Mouse (Mus musculus) megakaryocyte, embryonic 14.5 days (primary cell): ENCODE results near the gene Clnk. TPM values are rescaled to one million over a fixed set of nuclear protein-coding genes. Genes with fewer than 3 reads are reported as not detected.

Experiments
- H3K27me3 ChIP-seq: replicated peaks from 2 replicates; pipeline ENCODE3; 2012; ENCODE audit warnings: inconsistent platforms
- H3K36me3 ChIP-seq: replicated peaks from 2 replicates; pipeline ENCODE3; 2012; ENCODE audit warnings: low read length, inconsistent platforms, mixed read lengths
- H3K4me1 ChIP-seq: 2 replicates; pipeline ENCODE4 v1.6.1; 2012; ENCODE audit warnings: inconsistent platforms
- H3K4me3 ChIP-seq: replicated peaks from 2 replicates; pipeline ENCODE3; 2012; ENCODE audit warnings: moderate library complexity, mild to moderate bottlenecking, inconsistent platforms
- H3K9me3 ChIP-seq: 2 replicates; pipeline ENCODE4 v1.6.1; 2012; ENCODE audit warnings: inconsistent platforms
- FLI1 ChIP-seq: IDR thresholded peaks from 2 replicates; pipeline ENCODE4 v1.6.1; 2012; ENCODE audit warnings: low read length, inconsistent platforms, mixed read lengths
- GATA1 ChIP-seq: IDR thresholded peaks from 3 replicates; pipeline ENCODE4 v1.6.1; 2012; ENCODE audit warnings: mixed read lengths, low read length, inconsistent platforms, borderline replicate concordance
- polyA plus RNA-seq: library from polyadenylated mRNA; stranded (reverse); fragments of >175 nt; gene quantifications from 2 replicates; pipeline ENCODE4 v1.2.3, GENCODE M21; 2012; ENCODE audit warnings: low replicate concordance; ENCODE audit not compliant: insufficient read depth

The Clnk gene
- polyA plus RNA-seq, 1 experiment = not detected

DNA sequence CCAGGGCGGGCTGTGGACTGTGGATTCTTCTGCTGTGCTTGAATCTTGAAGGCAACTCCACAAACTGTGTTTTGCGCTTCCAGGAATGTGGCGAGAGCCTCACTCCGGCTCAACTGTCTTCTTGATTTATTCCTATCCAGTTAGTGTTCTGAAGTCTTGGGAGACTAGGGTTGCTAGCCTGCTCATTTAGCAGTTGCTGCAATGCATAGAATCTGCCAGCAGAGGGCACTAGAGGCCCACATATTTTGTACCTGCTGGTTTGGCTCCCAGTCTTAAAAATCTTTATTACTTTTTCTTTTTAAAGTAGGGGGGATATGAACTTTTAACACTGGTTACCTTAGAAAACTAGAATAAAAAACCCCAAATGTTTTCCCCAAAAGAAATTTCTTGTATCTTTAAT, 94.8 kb downstream of the Clnk start:
- Histone ChIP-seq H3K36me3 (no peaks in the 10 kb centered on the region), H3K9me3 (no peaks in the 10 kb centered on the region), H3K4me1 (peaks cover 21% of the 10 kb centered on the region), H3K4me3 (no peak overlapping the region), H3K27me3 (peaks cover 2% of the 10 kb centered on the region)
- TF ChIP-seq GATA1 (no peak), FLI1 (no peak)

DNA sequence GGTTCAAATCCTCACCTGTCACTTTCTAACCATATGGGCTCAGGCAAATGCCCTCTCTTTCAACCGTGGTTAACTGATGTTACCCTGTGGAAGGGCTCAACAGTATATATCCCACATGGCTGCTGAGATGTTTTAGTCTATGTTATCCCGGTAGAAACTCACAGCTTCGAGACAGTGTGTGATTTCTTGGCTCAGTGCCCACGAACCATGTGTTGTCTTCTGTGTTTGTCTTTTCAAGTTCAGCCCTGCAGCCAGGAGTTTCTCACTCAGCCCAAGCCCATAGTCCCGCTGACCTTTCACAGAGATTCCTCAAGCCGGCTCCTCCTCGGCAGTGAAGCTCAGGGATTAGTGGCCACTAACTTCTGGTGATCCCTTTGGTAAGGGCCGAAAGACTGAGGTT, 96.0 kb downstream of the Clnk start:
- H3K36me3 ChIP-seq = no peaks in the 10 kb centered on the region
- H3K9me3 ChIP-seq = no peaks in the 10 kb centered on the region
- peaks cover 2% of the 10 kb centered on the region for H3K27me3 ChIP-seq
- no peak for TF ChIP-seq GATA1
- no peak for TF ChIP-seq FLI1
- H3K4me1 ChIP-seq = peaks cover 16% of the 10 kb centered on the region
- H3K4me3 ChIP-seq = no peak overlapping the region

DNA sequence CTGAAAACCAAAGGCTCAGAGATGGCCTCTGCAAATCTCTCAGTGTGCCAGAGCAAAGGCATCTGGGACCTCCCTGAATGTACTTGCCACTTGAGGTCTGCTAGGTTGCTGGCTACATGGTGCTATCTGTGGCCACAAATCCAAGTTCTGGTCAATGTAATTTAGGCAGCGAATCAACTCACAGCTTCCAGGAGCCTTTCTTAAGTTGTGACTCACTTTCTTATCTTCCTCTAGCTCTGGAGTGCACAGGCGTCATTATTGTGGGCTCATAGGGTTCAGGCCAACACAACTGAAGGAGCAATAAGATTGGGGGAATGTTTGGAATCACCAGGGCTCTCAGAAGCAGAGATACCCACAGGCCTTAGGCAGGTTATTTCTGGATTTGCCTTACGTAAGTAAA, 96.6 kb downstream of the Clnk start:
- H3K36me3 ChIP-seq = no peaks in the 10 kb centered on the region
- H3K9me3 ChIP-seq = no peaks in the 10 kb centered on the region
- no peak overlapping the region for H3K4me3 ChIP-seq
- peaks cover 16% of the 10 kb centered on the region for H3K4me1 ChIP-seq
- H3K27me3 ChIP-seq = peaks cover 2% of the 10 kb centered on the region
- TF ChIP-seq GATA1 (no peak), FLI1 (no peak)

DNA sequence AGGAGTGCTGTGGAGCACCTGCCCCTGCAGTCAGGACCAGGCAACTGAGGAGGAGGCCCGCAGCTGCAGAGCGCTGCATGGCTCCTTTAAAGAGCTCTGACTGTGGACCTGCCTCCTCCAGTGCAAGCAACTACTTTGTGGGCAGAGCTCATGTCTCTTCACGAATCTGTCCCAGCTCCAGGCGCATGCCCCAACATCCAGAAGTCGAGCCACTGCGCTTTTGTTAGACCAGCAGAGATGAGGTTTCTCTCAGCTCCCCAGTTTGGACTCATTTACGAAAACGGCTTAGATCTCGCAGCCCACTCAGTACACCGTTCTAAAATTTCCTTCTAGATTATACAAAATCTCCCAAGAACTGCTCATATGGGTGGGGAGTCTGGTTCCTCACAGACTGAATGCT, 101.1 kb downstream of the Clnk start:
- no peaks in the 10 kb centered on the region for H3K36me3 ChIP-seq
- peaks cover 15% of the 10 kb centered on the region for H3K4me1 ChIP-seq
- no peak overlapping the region for H3K4me3 ChIP-seq
- TF ChIP-seq GATA1 (no peak), FLI1 (no peak)
- peaks cover 2% of the 10 kb centered on the region for H3K27me3 ChIP-seq
- no peaks in the 10 kb centered on the region for H3K9me3 ChIP-seq

DNA sequence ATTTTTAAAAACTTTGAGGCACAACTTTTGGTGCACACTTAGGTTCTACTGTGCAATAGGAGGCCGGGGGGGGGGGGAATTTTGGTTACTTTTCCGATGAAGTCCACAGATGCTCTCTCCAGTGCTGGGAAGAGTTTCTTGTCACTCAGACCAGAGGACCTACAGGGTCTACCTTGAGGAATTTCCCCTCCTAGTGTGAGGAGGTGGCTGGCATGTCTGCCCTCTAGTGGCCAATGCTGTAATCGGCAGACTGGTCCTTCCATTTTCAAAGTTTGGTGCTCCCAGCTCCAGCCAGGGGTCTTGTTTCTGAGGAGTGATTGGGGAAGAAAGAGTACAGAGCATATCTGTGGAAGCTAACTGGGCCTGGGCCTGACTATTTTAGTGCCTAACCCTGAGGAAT, 121.7 kb downstream of the Clnk start:
- H3K4me1 ChIP-seq = no peaks in the 10 kb centered on the region; the same call in 1 of the 2 replicates
- no peak overlapping the region for H3K4me3 ChIP-seq
- TF ChIP-seq GATA1 (no peak), FLI1 (no peak)
- no peaks in the 10 kb centered on the region for H3K9me3 ChIP-seq
- H3K36me3 ChIP-seq = no peaks in the 10 kb centered on the region
- H3K27me3 ChIP-seq = no peaks in the 10 kb centered on the region

DNA sequence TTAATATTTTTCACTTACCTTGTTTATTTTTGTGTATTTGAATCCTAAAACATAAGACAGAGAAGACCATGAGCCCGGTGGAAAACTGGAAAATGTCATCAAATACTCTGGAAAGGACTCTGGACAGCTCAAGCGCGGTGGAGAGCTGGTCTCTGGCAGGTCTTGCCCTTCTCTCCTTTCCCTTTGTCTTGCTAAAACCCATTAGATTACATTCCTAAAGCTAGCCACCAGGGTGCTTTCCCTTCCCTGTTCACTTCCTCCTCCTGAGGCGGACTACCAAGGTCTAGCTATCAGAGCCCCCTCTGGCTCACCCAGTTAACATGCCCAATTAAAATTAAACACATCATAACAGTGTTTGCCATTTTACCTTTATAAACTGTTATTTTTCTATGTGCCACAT, 123.9 kb downstream of the Clnk start:
- H3K4me3 ChIP-seq = no peak overlapping the region
- peaks cover 2% of the 10 kb centered on the region for H3K27me3 ChIP-seq
- no peak for TF ChIP-seq FLI1
- TF ChIP-seq GATA1 = no peak
- H3K36me3 ChIP-seq = no peaks in the 10 kb centered on the region
- H3K9me3 ChIP-seq = no peaks in the 10 kb centered on the region
- no peaks in the 10 kb centered on the region; the same call in 1 of the 2 replicates for H3K4me1 ChIP-seq

DNA sequence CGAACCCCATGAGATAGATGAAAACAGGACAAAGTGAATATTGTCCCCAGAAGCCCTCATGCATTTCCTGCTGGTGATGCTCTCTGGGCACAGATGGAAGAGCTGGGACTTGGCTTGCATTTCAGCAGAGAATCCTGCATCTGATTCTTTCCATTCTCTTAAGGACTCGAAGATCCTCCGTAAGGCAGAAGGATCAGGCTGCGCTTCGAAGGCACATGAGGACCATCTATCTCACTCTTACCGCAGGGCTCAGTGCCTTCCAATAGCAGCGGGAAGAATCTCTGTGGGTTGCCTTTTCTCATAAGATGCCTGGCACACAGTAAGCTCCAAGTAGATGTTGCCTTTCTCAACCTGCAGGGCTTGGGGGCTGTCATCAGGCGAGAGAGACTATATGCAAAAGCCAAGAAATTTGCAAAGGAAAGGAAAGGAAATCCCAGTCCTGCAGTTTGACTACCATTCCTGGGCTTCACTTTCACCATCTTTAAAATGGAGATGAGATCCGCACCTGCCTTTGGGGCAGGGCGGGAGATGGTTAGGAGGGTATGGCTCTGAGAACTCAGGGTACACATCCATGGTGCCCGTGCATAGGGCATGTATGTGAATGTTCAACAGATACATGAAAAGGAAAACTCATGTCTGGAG, 167.6 kb downstream of the Clnk start:
- Histone ChIP-seq H3K4me3 (no peak overlapping the region), H3K4me1 (no peaks in the 10 kb centered on the region), H3K9me3 (peaks cover 3% of the 10 kb centered on the region; the same call in 1 of the 2 replicates), H3K27me3 (no peaks in the 10 kb centered on the region), H3K36me3 (no peaks in the 10 kb centered on the region)
- no peak for TF ChIP-seq FLI1
- no peak for TF ChIP-seq GATA1

DNA sequence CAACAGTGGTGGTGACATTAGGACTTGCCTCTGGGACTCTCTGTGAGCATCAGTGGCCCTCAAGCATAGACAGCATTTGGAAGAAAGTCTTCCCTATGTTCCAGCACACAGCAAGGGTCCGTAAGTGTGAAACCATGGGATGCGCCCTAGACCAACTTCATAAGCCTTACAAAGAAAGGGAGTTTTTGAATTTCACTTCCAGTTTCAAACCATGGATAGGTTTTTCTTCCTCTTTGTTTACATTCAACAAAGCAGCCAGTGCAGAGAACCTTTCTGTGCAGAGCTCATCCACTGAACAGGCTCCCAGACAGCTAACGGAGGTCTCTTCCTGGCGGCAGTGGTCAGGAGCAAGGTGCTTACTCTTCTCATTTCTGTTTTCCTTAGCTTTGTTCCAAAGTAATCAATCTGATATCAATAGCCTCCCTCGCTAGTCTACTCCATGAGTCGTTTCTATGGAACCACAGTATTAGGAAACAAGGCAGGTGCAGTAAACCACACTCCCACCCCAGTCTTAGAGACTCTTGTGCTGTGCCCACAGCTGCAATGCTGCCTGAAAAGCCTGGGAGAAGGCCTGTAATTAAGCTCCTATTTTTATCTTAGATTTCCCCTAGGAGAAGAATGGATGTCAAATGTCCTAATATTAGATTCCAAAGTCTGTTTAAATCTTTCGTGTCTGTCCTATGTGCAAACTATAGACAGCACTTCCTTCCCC, 169.1 kb downstream of the Clnk start:
- Histone ChIP-seq H3K4me1 (no peaks in the 10 kb centered on the region), H3K9me3 (peaks cover 3% of the 10 kb centered on the region; the same call in 1 of the 2 replicates), H3K27me3 (no peaks in the 10 kb centered on the region), H3K36me3 (no peaks in the 10 kb centered on the region), H3K4me3 (no peak overlapping the region)
- no peak for TF ChIP-seq FLI1
- TF ChIP-seq GATA1 = no peak

DNA sequence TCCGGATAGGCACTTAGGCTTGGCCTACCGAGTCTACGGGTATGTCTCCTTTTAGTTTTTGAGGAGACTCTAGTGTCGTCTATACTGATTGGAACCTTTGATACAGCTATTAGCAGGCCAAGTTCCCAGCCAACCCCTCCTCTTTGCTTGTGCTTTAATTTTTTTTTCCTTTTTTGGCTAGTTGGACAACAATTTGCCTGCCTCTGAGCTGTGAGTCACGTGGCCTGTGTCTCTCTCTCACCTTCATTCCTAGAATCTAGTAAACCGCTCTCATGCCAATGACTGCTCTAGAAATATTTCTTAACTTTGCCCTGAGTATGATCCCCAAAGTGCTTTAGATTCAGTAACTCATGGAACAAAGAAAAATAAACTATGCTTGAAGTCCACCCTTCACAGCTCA, 173.7 kb downstream of the Clnk start:
- Histone ChIP-seq H3K4me1 (no peaks in the 10 kb centered on the region), H3K4me3 (no peak overlapping the region), H3K36me3 (no peaks in the 10 kb centered on the region), H3K27me3 (no peaks in the 10 kb centered on the region), H3K9me3 (no peaks in the 10 kb centered on the region)
- TF ChIP-seq GATA1 (no peak), FLI1 (no peak)

DNA sequence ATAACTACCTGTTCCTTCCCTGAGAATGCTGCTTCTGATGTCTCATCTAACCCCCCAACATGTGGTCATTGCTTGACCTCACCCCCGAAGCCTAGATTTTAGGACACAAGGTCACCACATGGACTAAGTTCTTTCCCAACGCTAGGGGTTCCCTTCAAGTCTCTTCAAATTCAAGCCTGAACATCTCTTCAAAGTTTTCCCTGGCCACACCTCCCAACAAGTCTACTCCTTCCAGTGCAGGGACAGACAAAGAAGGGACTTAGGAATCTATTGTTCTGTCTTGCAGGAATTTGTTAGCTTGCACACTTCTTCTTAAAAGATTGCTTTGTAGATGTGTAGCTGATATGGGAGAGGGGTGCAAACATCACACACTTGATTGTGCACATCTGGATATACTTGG, 174.5 kb downstream of the Clnk start:
- H3K9me3 ChIP-seq = no peaks in the 10 kb centered on the region
- no peaks in the 10 kb centered on the region for H3K27me3 ChIP-seq
- TF ChIP-seq FLI1 (no peak), GATA1 (no peak)
- no peaks in the 10 kb centered on the region for H3K36me3 ChIP-seq
- H3K4me3 ChIP-seq = no peak overlapping the region
- H3K4me1 ChIP-seq = no peaks in the 10 kb centered on the region
